Mouse (Mus musculus) stomach, embryonic 16.5 days (tissue): Measurements from ENCODE around the gene Lyrm7. TPM values are rescaled to one million over a fixed set of nuclear protein-coding genes. Genes with fewer than 3 reads are reported as not detected.
A peak's percentile ranks its signal among the peaks of the same experiment; 100 is the strongest.
"Not testable (repeated sequence)": the region's sequence is repeated elsewhere in the genome, so short reads cannot be mapped to it uniquely, and the experiment has no call there.

Experiments
- ATAC-seq: fragments of 200-750 bp; cut with Nextera tagmentation; 2 replicates; pipeline ENCODE4 v1.8.0; 2017; ENCODE audit warnings: moderate number of reproducible peaks, moderate TSS enrichment; ENCODE audit not compliant: insufficient read depth, low FRiP score
- H3K27ac ChIP-seq: fragments of 300-500 bp; sonication (generic); 2 replicates; pipeline ENCODE4 v1.5.1; 2014; ENCODE audit warnings: low read length
- H3K27me3 ChIP-seq: fragments of 300-500 bp; sonication (generic); 2 replicates; pipeline ENCODE4 v1.6.1; 2014; ENCODE audit warnings: low read length, control low read depth, mixed read lengths; ENCODE audit not compliant: control insufficient read depth, insufficient read depth
- H3K36me3 ChIP-seq: fragments of 300-500 bp; sonication (generic); 2 replicates; pipeline ENCODE4 v1.6.1; 2014; ENCODE audit warnings: low read length; ENCODE audit not compliant: control insufficient read depth, insufficient read depth
- H3K4me1 ChIP-seq: fragments of 300-500 bp; sonication (generic); 2 replicates; pipeline ENCODE4 v1.6.1; 2014; ENCODE audit warnings: low read length, control low read depth, mixed read lengths; ENCODE audit not compliant: control insufficient read depth, insufficient read depth
- H3K4me2 ChIP-seq: fragments of 300-500 bp; sonication (generic); 2 replicates; pipeline ENCODE4 v1.6.1; 2014; ENCODE audit warnings: low read depth, low read length, mixed read lengths
- H3K4me3 ChIP-seq: fragments of 300-500 bp; sonication (generic); replicated peaks from 2 replicates; pipeline ENCODE4 v1.5.1; 2014; ENCODE audit warnings: mild to moderate bottlenecking, low read length
- H3K9ac ChIP-seq: fragments of 300-500 bp; sonication (generic); 2 replicates; pipeline ENCODE4 v1.6.1; 2014; ENCODE audit warnings: low read length
- H3K9me3 ChIP-seq: fragments of 300-500 bp; sonication (generic); replicated peaks from 2 replicates; pipeline ENCODE4 v1.6.1; 2016; ENCODE audit warnings: low read length, control low read depth; ENCODE audit not compliant: control insufficient read depth
- WGBS: fragments of 180-500 bp; shearing (Covaris S2); extraction: QIAGEN DNeasy Blood & Tissue Kit; methylation state at CpG from one replicate; pipeline ENCODE4 v1.1.7; 2014; 5-methylcytosine and 5-hydroxymethylcytosine counted together
- polyA plus RNA-seq: library from polyadenylated mRNA; unstranded; fragments of >200 nt; fragmentation: Nextera tagmentation; extraction: Ambion mirVana; gene quantifications from 2 replicates; pipeline ENCODE4 v1.2.1, GENCODE M21; 2015

The Lyrm7 gene
- polyA plus RNA-seq, 1 experiment from 2014 or later = 10.5 TPM

DNA sequence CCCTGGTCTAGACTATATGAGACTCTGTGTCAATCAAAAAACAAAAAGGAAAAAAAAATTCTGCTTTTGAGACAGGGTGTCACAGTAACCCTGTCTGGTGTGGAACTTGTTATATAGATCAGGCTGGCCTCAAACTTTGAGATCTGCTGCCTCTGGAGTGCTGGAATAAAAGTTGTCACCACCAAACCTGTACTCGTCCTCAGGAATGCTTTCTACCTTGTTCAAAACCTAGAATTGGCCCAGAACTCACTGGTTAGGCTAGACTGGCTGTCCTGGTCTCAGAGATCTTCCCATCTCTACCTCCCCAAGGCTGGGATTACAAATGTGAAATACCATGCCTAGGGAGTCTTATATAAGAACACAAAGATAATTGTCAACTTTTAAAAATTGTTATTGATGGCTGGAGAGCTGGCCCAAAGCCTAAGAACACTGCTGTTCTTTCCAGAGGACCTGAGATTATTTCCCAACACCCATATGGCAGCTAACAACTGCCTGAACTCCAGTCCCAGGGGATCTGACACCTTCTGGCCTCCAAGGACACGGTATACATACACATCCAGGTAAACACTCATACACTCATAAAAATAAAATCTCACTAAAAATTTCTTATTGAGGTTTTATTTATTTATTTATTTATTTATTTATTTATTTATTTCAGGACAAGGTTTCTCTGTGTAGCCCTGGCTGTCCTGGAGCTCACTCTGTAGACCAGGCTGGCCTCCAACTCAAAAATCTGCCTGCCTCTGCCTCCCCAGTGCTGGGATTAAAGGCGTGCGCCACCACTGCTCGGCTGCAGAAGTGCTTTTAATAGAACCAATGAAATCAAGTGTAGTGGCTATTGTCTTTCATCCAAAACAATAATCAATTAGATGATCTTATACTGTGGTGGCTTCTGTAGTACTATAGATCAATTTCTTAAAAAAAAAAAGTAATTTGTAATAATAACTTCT lies 1.0 kb upstream of the Lyrm7 start:
- H3K36me3 ChIP-seq = no peaks in the 10 kb centered on the region
- WGBS = 89% methylated on average over 5 of the region's 5 CpGs
- H3K27me3 ChIP-seq = no peaks in the 10 kb centered on the region
- H3K4me1 ChIP-seq = peaks cover 4% of the 10 kb centered on the region; the same call in 1 of the 2 replicates
- peak overlapping the region; percentile 67 for H3K4me2 ChIP-seq
- no peaks in the 10 kb centered on the region for H3K9me3 ChIP-seq
- H3K9ac ChIP-seq = peak overlapping the region; percentile 10; the same call in 1 of the 2 replicates
- peak overlapping the region; percentile 21 for H3K27ac ChIP-seq
- no peak overlapping the region for H3K4me3 ChIP-seq
- ATAC-seq = no peak

DNA sequence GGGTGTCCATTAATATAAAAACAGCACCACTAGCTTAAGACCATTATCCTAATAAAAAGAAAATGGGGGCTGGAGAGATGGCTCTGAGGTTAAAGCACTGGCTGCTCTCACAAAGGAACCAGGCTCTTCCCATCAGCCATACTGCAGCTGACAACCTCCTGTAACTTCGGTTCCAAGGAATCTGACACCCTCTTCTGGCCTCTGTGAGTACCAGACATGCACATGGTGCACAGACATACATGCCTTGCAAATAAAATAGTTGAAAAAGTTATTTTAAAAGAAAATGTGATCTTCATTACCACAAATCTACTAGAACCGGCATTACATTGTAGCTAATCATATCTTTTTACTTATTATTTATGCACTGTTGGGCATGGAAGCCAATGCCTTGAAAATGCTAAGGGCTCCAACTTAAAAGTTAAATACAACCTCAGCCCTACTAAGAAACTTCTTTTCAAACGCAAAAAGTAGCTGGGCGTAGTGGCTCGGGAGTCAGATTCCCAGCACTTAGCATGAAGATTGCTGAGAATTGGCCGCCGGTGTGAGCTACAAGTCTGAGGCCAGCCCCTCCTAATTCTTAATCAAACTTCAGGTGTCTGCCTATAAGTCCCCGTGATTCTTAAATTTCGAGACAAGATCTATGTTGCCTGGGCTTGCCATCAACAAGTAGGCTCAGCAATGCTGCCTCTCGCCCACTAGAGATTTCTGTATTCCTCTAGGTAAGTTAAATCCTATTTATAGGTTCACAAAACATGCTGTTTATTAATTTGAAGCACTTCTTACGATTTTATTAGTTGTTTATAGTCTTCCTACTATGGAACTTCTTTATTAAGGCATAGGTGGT lies 1.2 kb downstream of the Lyrm7 start:
- Histone ChIP-seq H3K9ac (peak overlapping the region; percentile 77), H3K27me3 (no peaks in the 10 kb centered on the region), H3K4me1 (peaks cover 4% of the 10 kb centered on the region; the same call in 1 of the 2 replicates), H3K4me3 (peak overlapping the region; percentile 84), H3K9me3 (no peaks in the 10 kb centered on the region), H3K4me2 (peak overlapping the region; percentile 67), H3K27ac (peak overlapping the region; percentile 44; the same call in 1 of the 2 replicates), H3K36me3 (no peaks in the 10 kb centered on the region)
- ATAC-seq = no peak
- 24% methylated on average over 11 of the region's 11 CpGs for WGBS

DNA sequence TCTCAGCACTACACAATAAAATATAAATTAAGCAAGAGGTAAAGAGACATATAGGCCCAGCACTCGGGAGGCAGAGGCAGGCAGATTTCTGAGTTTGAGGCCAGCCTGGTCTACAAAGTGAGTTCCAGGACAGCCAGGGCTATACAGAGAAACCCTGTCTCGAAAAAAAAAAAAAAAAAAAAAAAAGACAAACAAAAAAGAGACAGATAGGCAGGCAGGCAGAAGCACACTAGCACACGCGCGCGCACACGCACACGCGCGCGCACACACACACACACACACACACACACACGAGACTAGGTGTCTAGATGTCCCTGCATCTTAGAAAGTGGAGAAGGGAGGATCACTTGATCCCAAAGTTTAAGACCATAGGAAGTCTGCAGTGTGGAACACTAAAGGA lies 1.8 kb downstream of the Lyrm7 start:
- not testable (repeated sequence) for H3K4me1 ChIP-seq, H3K27ac ChIP-seq, H3K9me3 ChIP-seq, ATAC-seq, H3K9ac ChIP-seq, H3K27me3 ChIP-seq, H3K36me3 ChIP-seq, H3K4me2 ChIP-seq, H3K4me3 ChIP-seq
- WGBS = 98% methylated on average over 11 of the region's 12 CpGs

DNA sequence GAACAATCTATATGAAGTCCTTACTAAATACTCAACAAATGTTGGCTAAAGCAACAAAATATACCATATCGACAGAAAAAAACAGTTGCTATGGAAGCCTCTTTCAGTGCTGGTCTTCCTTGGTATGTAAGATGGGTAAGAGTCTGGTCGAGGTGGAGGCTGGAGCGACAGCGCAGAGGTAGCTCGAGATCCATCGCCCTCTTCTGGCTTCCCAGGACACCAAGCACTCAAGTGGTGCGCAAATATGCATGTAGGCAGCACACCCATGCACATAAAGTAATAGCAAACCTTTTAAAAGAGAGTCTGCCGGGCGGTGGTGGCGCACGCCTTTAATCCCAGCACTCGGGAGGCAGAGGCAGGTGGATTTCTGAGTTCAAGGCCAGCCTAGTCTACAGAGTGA lies 9.1 kb downstream of the Lyrm7 start:
- Histone ChIP-seq H3K9me3 (no peaks in the 10 kb centered on the region), H3K4me2 (no peak overlapping the region), H3K27me3 (no peaks in the 10 kb centered on the region), H3K4me3 (no peak overlapping the region), H3K4me1 (no peaks in the 10 kb centered on the region), H3K27ac (no peak overlapping the region), H3K36me3 (no peaks in the 10 kb centered on the region), H3K9ac (no peak overlapping the region)
- 92% methylated on average over 12 of the region's 12 CpGs for WGBS
- ATAC-seq = no peak

DNA sequence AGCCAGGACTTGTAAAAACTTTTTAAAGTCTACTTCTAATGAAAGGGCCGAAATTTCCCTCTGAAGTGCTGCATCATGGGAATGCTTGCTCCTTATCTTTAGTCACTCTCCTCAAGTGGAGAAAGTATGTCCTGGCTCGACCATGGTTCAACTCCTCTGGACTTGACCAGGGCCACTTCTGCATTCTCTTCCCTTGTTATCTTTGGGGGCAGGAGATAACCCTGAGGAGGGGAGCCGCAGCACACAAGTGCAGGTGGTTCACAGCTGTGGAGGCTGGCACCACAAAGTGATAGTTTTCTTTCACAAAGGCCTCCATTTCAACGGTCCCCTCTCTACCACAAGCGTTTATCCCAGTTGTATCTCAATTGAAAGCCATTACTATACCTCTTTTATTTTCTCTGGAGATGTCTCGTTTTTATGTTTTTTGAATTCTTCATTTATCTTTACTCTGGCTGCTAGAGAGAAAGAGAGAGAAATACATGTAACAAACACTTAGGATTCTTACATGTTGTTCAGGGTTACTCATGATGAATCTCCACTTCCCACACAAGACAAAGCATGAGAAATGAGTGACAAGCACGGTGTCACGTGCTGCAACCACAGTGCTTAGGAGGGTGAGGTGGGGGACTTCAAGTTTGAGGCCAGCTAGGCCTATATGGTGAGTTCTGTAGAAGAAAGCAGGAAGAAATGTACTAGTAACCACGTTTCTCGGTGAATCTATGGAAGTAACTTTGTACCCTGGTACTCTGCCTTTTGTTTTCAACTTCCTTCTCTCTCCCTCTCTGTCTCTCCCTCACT lies 10.6 kb downstream of the Lyrm7 start:
- H3K4me1 ChIP-seq = no peaks in the 10 kb centered on the region
- H3K9me3 ChIP-seq = no peaks in the 10 kb centered on the region
- H3K4me3 ChIP-seq = no peak overlapping the region
- H3K36me3 ChIP-seq = no peaks in the 10 kb centered on the region
- no peak overlapping the region for H3K9ac ChIP-seq
- H3K4me2 ChIP-seq = no peak overlapping the region
- no peaks in the 10 kb centered on the region for H3K27me3 ChIP-seq
- WGBS = 72% methylated on average over 10 of the region's 10 CpGs
- H3K27ac ChIP-seq = no peak overlapping the region
- ATAC-seq = no peak

DNA sequence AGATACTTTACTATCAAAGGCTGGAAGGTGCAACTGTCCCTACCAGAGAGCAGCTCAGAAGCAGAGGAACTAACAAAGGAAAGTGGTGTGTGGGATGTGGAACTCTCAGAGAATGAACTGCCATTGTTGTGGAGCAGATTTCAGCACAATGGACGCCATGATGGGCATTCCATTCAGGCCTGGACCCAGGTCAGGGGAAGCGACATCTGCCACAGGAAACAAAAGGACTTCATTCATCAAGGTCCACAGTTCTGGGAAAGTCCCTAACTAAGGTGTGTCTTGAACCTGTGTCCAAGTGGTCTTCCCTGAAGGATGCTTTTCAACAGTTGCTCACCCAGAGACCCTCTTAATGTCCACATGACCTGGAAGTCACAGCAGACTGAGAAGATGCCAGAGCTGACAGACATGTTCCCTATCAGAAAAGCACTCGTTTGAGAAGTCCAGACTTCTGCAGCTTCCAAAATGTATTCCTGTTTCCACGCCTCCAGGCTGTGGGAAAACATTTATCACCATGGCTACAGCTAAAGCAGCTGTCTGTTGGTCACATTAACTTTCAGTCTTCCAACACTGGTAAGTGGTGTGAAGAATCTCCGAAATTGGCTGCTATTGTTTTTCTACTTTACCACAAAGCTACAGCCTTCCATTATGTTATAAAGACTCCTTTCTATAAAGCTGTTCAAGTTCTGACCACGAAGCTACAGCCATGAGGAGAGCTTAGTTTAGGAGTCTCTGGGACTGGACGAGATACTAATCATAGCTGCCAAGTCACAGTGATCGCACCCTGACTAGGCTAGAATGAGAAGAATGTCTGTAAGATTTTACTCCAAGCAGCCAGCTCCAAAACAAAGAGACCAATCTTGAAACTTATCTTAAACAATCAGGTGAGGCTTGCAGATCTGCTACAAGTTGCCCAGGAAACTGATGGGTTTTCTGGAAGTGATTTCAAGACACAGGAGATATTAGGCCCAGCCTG lies 15.0 kb downstream of the Lyrm7 start:
- H3K27me3 ChIP-seq = no peaks in the 10 kb centered on the region
- no peak for ATAC-seq
- no peak overlapping the region for H3K4me2 ChIP-seq
- no peak overlapping the region for H3K9ac ChIP-seq
- no peaks in the 10 kb centered on the region for H3K9me3 ChIP-seq
- H3K36me3 ChIP-seq = no peaks in the 10 kb centered on the region
- no peak overlapping the region for H3K27ac ChIP-seq
- H3K4me1 ChIP-seq = no peaks in the 10 kb centered on the region
- H3K4me3 ChIP-seq = no peak overlapping the region
- 48% methylated on average over 8 of the region's 8 CpGs for WGBS

DNA sequence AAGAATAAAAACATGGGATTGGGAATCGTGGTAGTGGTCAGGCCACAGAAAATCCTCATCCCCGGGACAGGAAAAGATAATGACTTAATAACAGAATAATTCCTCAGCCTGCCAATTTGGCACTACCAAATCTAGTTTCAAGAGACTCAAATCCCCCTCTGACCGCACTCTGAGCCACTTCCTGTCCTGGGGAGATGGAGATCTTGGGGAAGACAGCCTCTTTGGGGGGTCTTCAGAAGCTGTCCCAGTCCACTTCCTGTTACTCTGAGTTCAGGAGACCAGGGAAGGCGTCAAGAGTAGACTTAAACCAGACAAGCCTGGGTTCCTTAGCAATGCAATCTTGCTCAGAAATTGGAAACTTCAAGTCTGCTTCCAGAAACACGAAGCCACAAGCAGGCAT lies 15.8 kb downstream of the Lyrm7 start:
- H3K27me3 ChIP-seq = no peaks in the 10 kb centered on the region
- no peak overlapping the region for H3K4me3 ChIP-seq
- H3K27ac ChIP-seq = no peak overlapping the region
- no peaks in the 10 kb centered on the region for H3K9me3 ChIP-seq
- no peak overlapping the region for H3K4me2 ChIP-seq
- no peak for ATAC-seq
- 74% methylated on average over 5 of the region's 5 CpGs for WGBS
- H3K9ac ChIP-seq = no peak overlapping the region
- H3K4me1 ChIP-seq = no peaks in the 10 kb centered on the region
- no peaks in the 10 kb centered on the region for H3K36me3 ChIP-seq

DNA sequence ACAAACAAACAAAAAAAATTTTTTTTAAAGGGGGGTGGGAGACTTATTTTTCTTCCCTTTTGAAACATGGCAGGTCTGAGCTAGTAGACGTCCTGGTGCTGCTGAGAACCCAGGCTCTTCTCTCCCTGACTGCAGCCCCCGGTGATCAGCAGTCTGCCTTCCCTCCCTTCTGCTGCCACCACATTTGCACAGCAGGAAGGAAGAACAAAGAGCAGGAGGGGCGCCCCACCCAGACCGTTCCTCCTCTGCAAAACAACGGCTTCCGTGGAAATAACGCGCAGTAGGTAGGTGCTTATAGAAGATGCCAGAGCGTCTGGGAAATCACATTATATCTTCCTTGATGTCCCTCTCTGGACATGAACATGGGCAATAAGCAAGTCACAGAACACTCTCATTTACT lies 16.3 kb downstream of the Lyrm7 start:
- Histone ChIP-seq H3K27me3 (no peaks in the 10 kb centered on the region), H3K4me3 (no peak overlapping the region), H3K4me1 (no peaks in the 10 kb centered on the region), H3K4me2 (no peak overlapping the region), H3K36me3 (no peaks in the 10 kb centered on the region), H3K27ac (no peak overlapping the region), H3K9me3 (no peaks in the 10 kb centered on the region), H3K9ac (no peak overlapping the region)
- 54% methylated on average over 9 of the region's 9 CpGs for WGBS
- ATAC-seq = no peak
